Mouse (Mus musculus): ENCODE measurements at regions not wholly inside any gene's neighbourhood (a gene's known extent, or its start where the extent isn't known, plus 50 kb on each side); places are given as distances from the start of the nearest gene placed in this dataset.

DNA sequence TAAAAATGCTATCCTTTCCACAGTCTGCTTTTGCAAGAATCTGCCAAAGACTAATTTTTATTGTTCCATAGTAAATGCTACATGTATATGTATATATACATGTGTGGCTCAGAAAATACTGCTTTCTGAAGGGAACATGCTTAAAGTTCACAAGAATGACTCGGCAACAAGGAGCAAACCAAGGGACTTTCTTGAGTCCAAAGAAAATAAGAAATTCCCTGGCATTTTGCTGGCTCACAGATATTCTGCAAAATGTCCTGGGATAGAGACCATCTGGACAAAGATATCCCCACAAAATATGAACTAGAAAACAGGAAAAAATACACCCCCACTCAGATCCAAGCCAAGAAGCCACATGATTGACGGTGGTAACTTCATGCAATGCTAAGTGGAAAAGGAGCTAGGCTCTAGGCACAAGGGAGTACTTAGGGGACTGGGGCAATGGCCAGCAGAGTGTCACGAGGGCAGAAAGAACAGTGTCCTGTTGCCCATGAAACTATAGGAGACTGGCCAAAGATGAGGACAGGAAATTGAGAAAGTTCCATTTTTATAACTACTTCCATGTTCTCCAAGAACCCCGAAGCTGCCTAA lies 274.3 kb upstream of the Acvr2a start:
- H3K27ac ChIP-seq (ENCODE audit: control insufficient read depth, insufficient read depth, low read depth, low read length, poor library complexity) = no peak overlapping the region
- TF ChIP-seq POLR2A (IDR thresholded peaks at IDR 0.05; ENCODE audit: borderline replicate concordance, control insufficient read depth, low read depth, low read length) (no peak), CTCF (IDR thresholded peaks at IDR 0.05; ENCODE audit: control insufficient read depth, insufficient read depth, low read length) (no peak)
- H3K4me1 ChIP-seq (ENCODE audit: control insufficient read depth, insufficient read depth, low read length) = no peaks in the 10 kb centered on the region; the same call in 1 of the 2 replicates
- H3K4me3 ChIP-seq (replicated peaks; ENCODE audit: control insufficient read depth, low read depth, low read length) = no peak overlapping the region
- 48% methylated on average over 4 of the region's 4 CpGs for WGBS

DNA sequence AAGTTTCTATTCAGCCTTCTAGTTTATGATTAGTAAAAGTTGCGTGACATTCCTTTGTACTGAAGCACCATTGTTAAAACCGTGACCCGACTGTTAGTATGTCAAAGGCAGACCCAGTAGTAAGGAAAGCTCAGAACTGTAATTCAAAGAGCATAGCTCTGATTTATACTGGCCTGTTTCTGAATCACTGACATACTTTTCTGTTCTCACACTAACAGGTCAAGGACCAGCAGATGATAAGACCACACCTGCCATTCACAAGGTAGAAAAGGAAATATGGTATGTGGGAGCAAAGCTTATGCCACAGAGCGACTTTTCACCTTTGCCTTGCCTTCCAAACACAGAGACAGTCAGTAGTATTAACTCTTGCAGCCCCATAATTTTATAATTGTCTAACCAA lies 269.5 kb upstream of the Acvr2a start:
- Histone ChIP-seq H3K4me3 (replicated peaks; ENCODE audit: control insufficient read depth, low read depth, low read length) (no peak overlapping the region), H3K27ac (ENCODE audit: control insufficient read depth, insufficient read depth, low read depth, low read length, poor library complexity) (no peak overlapping the region), H3K4me1 (ENCODE audit: control insufficient read depth, insufficient read depth, low read length) (no peaks in the 10 kb centered on the region; the same call in 1 of the 2 replicates)
- TF ChIP-seq CTCF (IDR thresholded peaks at IDR 0.05; ENCODE audit: control insufficient read depth, insufficient read depth, low read length) (no peak), POLR2A (IDR thresholded peaks at IDR 0.05; ENCODE audit: borderline replicate concordance, control insufficient read depth, low read depth, low read length) (no peak)
- 83% methylated on average over 4 of the region's 4 CpGs for whole genome bisulfite sequencing

- TF ChIP-seq POLR2A (IDR thresholded peaks at IDR 0.05; ENCODE audit: borderline replicate concordance, control insufficient read depth, low read depth, low read length) (no peak), CTCF (IDR thresholded peaks at IDR 0.05; ENCODE audit: control insufficient read depth, insufficient read depth, low read length) (no peak)
- Histone ChIP-seq H3K4me3 (replicated peaks; ENCODE audit: control insufficient read depth, low read depth, low read length) (no peak overlapping the region), H3K27ac (ENCODE audit: control insufficient read depth, insufficient read depth, low read depth, low read length, poor library complexity) (no peak overlapping the region), H3K4me1 (ENCODE audit: control insufficient read depth, insufficient read depth, low read length) (no peaks in the 10 kb centered on the region)
- WGBS = 85% methylated on average over 4 of the region's 4 CpGs
Observed at GRCm38 (mm10) chr2:48545072-48545471, 268.8 kb upstream of the Acvr2a start.

- no peak for TF ChIP-seq CTCF (IDR thresholded peaks at IDR 0.05; ENCODE audit: control insufficient read depth, insufficient read depth, low read length)
- no peak for TF ChIP-seq POLR2A (IDR thresholded peaks at IDR 0.05; ENCODE audit: borderline replicate concordance, control insufficient read depth, low read depth, low read length)
- 15% methylated on average over 4 of the region's 4 CpGs for WGBS
Observed at GRCm38 (mm10) chr2:48545679-48546078, 268.2 kb upstream of the Acvr2a start.

GRCm38 (mm10) chr2:48546194-48546593 lies 267.7 kb upstream of the Acvr2a start:
- no peaks in the 10 kb centered on the region for H3K4me1 ChIP-seq (ENCODE audit: control insufficient read depth, insufficient read depth, low read length)
- H3K4me3 ChIP-seq (replicated peaks; ENCODE audit: control insufficient read depth, low read depth, low read length) = no peak overlapping the region
- 30% methylated on average over 4 of the region's 4 CpGs for WGBS
- TF ChIP-seq POLR2A (IDR thresholded peaks at IDR 0.05; ENCODE audit: borderline replicate concordance, control insufficient read depth, low read depth, low read length) (no peak), CTCF (IDR thresholded peaks at IDR 0.05; ENCODE audit: control insufficient read depth, insufficient read depth, low read length) (no peak)
- H3K27ac ChIP-seq (ENCODE audit: control insufficient read depth, insufficient read depth, low read depth, low read length, poor library complexity) = no peak overlapping the region

More at GRCm38 (mm10) chr2:48545679-48546078, 268.2 kb upstream of the Acvr2a start:
- H3K4me3 ChIP-seq (replicated peaks; ENCODE audit: control insufficient read depth, low read depth, low read length) = no peak overlapping the region
- no peaks in the 10 kb centered on the region for H3K4me1 ChIP-seq (ENCODE audit: control insufficient read depth, insufficient read depth, low read length)
- no peak overlapping the region for H3K27ac ChIP-seq (ENCODE audit: control insufficient read depth, insufficient read depth, low read depth, low read length, poor library complexity)

DNA sequence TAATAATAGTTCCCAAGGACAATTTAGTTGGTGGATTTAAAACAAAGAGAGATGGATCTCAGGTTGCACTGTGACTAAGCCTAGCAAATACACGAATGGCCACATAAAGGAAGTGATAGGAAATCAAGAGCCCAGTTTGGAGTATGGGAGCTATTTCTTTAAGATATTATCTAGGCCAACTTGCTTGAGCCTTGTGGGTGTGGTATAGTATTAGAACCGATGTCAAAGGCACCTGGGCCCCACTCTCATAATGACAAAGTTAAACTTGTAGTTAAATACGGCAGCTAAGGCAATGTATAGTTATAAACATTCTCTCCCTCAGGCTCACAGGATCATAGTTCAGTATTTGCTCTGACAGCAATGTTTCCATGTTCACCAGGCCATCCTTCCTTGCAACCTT lies 257.3 kb upstream of the Acvr2a start:
- TF ChIP-seq CTCF (IDR thresholded peaks at IDR 0.05; ENCODE audit: control insufficient read depth, insufficient read depth, low read length) (no peak), POLR2A (IDR thresholded peaks at IDR 0.05; ENCODE audit: borderline replicate concordance, control insufficient read depth, low read depth, low read length) (no peak)
- Histone ChIP-seq H3K27ac (ENCODE audit: control insufficient read depth, insufficient read depth, low read depth, low read length, poor library complexity) (no peak overlapping the region), H3K4me1 (ENCODE audit: control insufficient read depth, insufficient read depth, low read length) (no peaks in the 10 kb centered on the region), H3K4me3 (replicated peaks; ENCODE audit: control insufficient read depth, low read depth, low read length) (no peak overlapping the region)
- WGBS = 51% methylated on average over 3 of the region's 3 CpGs

- TF ChIP-seq POLR2A (IDR thresholded peaks at IDR 0.05; ENCODE audit: borderline replicate concordance, control insufficient read depth, low read depth, low read length) (no peak), CTCF (IDR thresholded peaks at IDR 0.05; ENCODE audit: control insufficient read depth, insufficient read depth, low read length) (no peak)
- Histone ChIP-seq H3K4me1 (ENCODE audit: control insufficient read depth, insufficient read depth, low read length) (no peaks in the 10 kb centered on the region), H3K4me3 (replicated peaks; ENCODE audit: control insufficient read depth, low read depth, low read length) (no peak overlapping the region), H3K27ac (ENCODE audit: control insufficient read depth, insufficient read depth, low read depth, low read length, poor library complexity) (no peak overlapping the region)
Observed at GRCm38 (mm10) chr2:48557123-48557522, 256.8 kb upstream of the Acvr2a start.

DNA sequence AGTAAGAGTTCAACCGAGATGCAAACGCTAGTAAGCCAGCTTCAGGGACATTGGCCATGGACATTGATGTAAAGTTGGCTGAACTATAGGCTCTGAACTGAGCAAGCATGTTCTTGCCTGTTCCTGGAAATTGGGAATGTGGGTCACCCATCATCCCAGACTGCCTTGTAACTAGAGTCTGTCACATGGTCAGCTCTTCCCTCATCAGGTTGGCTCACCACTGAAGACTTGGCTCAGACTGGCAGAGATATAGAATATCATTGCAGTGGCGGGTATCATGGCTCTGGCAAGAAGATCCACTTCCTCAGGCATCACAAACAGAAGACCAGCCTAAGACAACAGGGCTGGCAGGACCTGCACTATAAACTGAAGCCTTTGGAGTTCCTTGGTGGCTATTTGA lies 255.3 kb upstream of the Acvr2a start:
- WGBS = 83% methylated on average over 3 of the region's 3 CpGs
- Histone ChIP-seq H3K4me3 (replicated peaks; ENCODE audit: control insufficient read depth, low read depth, low read length) (no peak overlapping the region), H3K4me1 (ENCODE audit: control insufficient read depth, insufficient read depth, low read length) (no peaks in the 10 kb centered on the region), H3K27ac (ENCODE audit: control insufficient read depth, insufficient read depth, low read depth, low read length, poor library complexity) (no peak overlapping the region)
- no peak for TF ChIP-seq CTCF (IDR thresholded peaks at IDR 0.05; ENCODE audit: control insufficient read depth, insufficient read depth, low read length)
- no peak for TF ChIP-seq POLR2A (IDR thresholded peaks at IDR 0.05; ENCODE audit: borderline replicate concordance, control insufficient read depth, low read depth, low read length)

DNA sequence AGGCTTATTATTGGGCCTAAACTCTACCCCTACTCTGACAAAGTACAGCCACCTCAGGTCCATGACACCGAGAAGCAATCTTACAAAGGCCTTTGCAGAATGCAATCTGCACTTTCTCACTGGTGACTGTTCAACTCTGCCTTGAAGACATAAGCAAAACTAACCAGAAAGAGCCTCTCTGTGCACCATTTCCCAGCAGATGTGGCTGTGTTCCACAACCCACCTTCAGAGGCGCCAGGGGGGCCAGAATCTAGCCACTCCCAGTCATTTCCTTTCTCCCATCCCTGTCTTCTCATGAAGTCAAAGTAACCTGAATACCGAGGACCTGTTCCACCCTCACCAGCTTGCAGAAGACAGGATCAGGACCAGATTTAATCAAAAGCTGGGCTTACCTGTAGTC lies 250.3 kb upstream of the Acvr2a start:
- H3K27ac ChIP-seq (ENCODE audit: control insufficient read depth, insufficient read depth, low read depth, low read length, poor library complexity) = no peak overlapping the region
- H3K4me3 ChIP-seq (replicated peaks; ENCODE audit: control insufficient read depth, low read depth, low read length) = no peak overlapping the region
- TF ChIP-seq CTCF (IDR thresholded peaks at IDR 0.05; ENCODE audit: control insufficient read depth, insufficient read depth, low read length) = no peak
- no peak for TF ChIP-seq POLR2A (IDR thresholded peaks at IDR 0.05; ENCODE audit: borderline replicate concordance, control insufficient read depth, low read depth, low read length)
- H3K4me1 ChIP-seq (ENCODE audit: control insufficient read depth, insufficient read depth, low read length) = no peaks in the 10 kb centered on the region
- 68% methylated on average over 3 of the region's 3 CpGs for WGBS
